Mouse (Mus musculus): ENCODE data around the gene Dusp15. TPM values are rescaled to one million over a fixed set of nuclear protein-coding genes. Genes with fewer than 3 reads are reported as not detected.
A peak's percentile ranks its signal among the peaks of the same experiment; 100 is the strongest.

Gene Dusp15
- polyA plus RNA-seq, 1 experiment: not detected

DNA sequence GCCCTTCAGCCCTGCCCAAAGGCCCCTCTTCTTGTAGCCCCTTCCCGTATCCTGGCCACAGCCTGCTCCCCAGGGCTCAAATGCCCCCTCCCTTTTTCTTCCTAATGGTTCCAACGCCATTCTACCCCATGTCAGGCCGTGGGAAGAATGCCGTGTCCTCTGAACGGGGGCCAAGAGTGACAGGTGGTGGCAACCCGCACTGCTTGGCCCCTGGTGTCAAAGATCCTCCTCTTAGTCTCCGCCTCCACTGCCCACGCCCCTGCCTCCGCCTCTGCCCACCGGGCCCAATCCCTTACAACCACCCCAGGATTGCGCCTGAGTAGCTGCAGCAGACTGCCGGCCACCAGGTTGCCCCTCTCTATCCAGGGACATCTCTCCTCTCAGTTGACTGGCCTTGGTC is 40.5 kb downstream of the Dusp15 start, which contains the start of gene Mylk2:
Gene Mylk2 (plus strand): TSS at position 322 of the 400 bp plus-strand sequence.
- TF ChIP-seq CTCF (IDR thresholded peaks at IDR 0.05; ENCODE audit: low read depth, low read length) (no peak), POLR2A (IDR thresholded peaks at IDR 0.05; ENCODE audit: borderline replicate concordance, low read depth, low read length) (no peak)
- Histone ChIP-seq H3K4me3 (ENCODE audit: insufficient read depth, low read length) (no peak within 1 kb of the TSS), H3K4me1 (ENCODE audit: control insufficient read depth, insufficient read depth, low read length) (peaks cover 17% of the 10 kb centered on the region), H3K27ac (ENCODE audit: insufficient read depth, low read depth, low read length) (no peak within 1 kb of the TSS)

DNA sequence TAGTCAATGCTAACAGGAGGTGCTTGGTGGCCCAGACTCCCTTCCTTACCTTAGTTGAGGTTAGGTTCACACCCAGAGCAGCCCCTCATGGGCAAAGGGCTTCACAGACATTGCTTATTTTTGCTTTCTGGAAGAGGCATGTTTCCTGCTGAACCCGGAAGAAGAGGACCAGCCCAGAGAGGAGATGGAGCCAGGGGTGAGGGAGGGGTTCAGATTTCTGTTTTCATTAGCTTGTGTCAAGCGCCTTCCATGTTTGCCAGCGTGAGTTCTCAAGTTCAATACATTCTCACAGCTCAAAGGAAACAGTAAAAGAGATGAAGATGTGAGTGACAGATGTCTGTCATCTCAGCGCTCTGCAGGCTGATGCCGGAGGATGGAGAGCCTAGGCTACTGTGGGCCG is 41.6 kb downstream of the Dusp15 start:
- TF ChIP-seq POLR2A (IDR thresholded peaks at IDR 0.05; ENCODE audit: borderline replicate concordance, low read depth, low read length) (no peak), CTCF (IDR thresholded peaks at IDR 0.05; ENCODE audit: low read depth, low read length) (no peak)
- H3K27ac ChIP-seq (ENCODE audit: insufficient read depth, low read depth, low read length): no peak overlapping the region
- no peak overlapping the region for H3K4me3 ChIP-seq (ENCODE audit: insufficient read depth, low read length)
- peaks cover 26% of the 10 kb centered on the region for H3K4me1 ChIP-seq (ENCODE audit: control insufficient read depth, insufficient read depth, low read length)

DNA sequence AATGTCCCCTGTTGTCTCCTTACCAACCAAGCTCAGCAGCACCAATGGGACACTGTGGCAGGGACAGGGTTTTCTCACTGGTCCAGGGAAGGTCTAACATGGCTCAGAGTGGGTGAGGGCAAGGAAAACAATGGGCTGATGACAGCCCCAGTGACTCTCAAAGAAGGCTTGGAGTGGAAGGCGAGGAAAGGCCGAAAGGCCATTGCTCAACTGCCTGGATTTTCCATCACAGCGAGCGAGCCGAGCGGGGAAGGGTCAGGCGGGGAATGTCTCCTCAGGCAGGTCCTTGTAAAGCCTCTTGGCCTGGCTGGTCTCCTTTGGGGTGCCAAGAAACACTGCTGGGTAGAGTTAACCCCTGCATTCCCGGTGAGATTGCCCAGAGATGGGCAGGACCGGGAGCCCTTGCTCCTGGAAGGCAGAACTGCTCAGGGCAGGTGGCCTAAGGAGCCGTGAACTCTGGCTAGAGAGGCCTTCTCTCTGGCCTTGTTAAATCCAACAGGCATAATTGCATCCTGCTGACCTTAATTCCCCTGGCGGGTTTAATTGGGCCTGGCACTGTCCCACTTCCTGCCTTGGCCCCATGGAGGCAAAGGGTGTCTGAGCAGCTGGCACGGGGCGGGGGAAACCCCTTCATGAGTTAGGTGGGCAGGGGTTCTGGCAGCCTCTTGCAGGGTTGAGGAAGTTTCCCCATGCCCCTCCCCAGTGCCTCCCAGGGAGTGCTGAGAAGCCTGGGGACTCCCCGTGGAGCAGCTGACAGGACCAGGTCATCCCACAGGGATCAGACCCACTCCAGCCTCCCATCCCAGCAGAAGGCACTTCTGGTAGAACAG is 44.2 kb downstream of the Dusp15 start:
- Histone ChIP-seq H3K27ac (ENCODE audit: insufficient read depth, low read depth, low read length) (no peak overlapping the region), H3K4me1 (ENCODE audit: control insufficient read depth, insufficient read depth, low read length) (peaks cover 44% of the 10 kb centered on the region)
- TF ChIP-seq POLR2A (IDR thresholded peaks at IDR 0.05; ENCODE audit: borderline replicate concordance, low read depth, low read length) (no peak), CTCF (IDR thresholded peaks at IDR 0.05; ENCODE audit: low read depth, low read length) (no peak)

DNA sequence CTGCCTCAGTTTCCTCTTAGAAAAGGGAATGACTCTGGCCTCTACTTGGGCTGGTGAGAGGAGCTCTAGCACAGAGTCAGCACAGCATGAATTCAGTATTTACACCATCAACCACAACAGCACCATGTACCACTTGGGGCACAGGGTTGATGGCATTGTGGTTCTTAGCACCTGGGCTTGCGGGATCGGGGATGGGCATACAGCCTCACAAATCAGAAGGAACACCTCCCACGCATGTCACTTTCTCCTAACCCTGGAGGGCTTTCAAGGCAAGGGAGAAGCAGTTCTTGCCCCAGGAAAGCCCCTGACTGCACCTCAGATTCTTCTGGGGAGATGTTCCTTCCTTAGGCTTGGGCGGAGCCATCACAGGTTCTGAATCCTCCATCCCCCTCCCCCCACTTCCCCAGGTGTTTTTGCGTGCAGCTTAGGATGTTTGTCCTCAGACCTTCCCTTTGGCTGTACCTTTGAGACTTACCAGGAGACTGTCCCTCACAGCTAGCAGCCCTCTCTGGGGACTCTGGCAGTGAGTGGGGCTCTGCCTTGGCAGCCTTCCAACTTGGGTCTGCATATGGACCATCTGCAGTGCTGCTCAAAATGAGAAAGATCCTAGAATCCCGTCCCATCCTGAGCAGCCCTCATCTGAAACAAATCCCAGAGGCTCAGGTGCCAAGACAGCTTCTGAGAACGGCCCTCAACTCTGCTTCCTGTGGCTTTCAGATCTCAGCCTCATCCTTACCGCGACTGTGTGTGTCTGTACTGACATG is 45.0 kb downstream of the Dusp15 start:
- TF ChIP-seq CTCF (IDR thresholded peaks at IDR 0.05; ENCODE audit: low read depth, low read length): no peak
- H3K4me3 ChIP-seq (ENCODE audit: insufficient read depth, low read length): no peak overlapping the region
- H3K27ac ChIP-seq (ENCODE audit: insufficient read depth, low read depth, low read length): no peak overlapping the region
- peaks cover 47% of the 10 kb centered on the region for H3K4me1 ChIP-seq (ENCODE audit: control insufficient read depth, insufficient read depth, low read length)

More for the DNA sequence above, 44.2 kb downstream of the Dusp15 start:
- H3K4me3 ChIP-seq (ENCODE audit: insufficient read depth, low read length): no peak overlapping the region

DNA sequence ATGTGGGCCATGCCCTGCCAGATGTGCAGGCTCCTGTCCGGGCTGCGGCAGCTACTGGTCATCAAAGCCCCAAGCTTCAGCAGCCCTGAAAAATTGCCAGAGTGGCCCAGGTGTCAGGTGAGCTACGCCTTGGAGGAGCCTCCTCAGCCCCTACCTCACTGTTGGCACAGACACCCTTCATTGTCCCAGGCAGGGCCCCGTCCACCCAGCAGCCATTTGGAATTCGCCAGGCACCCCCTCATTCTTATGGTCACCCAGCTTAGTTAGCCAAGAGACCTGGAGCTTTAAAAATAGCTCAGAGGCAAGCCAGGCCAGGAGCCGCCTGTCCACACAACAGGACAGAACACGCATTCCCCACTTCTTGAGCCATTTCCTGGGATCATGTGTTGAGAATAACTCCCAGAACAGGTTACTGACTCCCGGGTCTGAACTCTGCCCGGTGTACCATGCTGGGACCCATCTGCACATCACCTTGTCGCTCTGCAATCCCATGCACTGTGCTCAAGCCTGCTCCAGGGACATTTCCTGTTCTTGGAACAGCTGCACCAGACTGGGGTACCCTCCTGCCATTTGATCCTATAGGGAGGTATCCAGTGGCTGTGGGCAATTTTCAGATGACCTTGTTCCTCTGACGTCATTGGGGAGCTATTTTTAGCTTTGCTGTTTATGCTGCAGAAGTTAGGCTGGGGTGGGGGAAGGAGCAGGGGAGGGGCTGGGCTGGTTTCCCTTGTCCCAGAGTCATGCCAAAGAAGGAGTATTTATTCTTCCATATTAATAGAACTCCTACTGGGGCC is 46.3 kb downstream of the Dusp15 start:
- peaks cover 47% of the 10 kb centered on the region for H3K4me1 ChIP-seq (ENCODE audit: control insufficient read depth, insufficient read depth, low read length)
- H3K27ac ChIP-seq (ENCODE audit: insufficient read depth, low read depth, low read length): peak overlapping the region; percentile 82
- TF ChIP-seq CTCF (IDR thresholded peaks at IDR 0.05; ENCODE audit: low read depth, low read length): no peak
- TF ChIP-seq POLR2A (IDR thresholded peaks at IDR 0.05; ENCODE audit: borderline replicate concordance, low read depth, low read length): no peak
- H3K4me3 ChIP-seq (ENCODE audit: insufficient read depth, low read length): no peak overlapping the region

DNA sequence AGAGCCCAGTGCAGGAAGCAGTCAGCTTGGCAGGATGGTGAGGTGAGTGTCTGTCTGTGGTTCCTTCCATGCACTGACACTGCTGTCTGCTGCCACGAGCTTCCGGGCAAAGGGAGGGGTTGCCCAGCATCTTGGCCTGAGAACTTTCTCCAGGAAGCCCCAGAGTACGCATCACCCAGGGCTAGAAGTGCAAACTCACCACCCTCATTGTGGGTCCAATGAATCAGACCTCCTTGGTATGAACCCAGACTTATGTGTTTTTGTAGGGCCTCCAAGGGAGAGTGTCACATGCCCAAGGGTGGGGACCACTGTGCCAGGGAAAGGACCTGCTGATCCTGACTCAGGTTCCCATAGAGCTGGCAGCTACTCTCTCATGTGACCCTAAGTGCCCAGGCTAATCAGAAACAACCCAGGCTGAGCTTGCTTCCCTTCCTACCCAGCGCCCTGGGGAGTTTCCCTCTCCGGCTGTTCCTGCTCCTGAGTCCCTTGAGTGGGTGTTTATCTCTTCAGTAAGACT is 47.3 kb downstream of the Dusp15 start:
- TF ChIP-seq POLR2A (IDR thresholded peaks at IDR 0.05; ENCODE audit: borderline replicate concordance, low read depth, low read length) (no peak), CTCF (IDR thresholded peaks at IDR 0.05; ENCODE audit: low read depth, low read length) (no peak)
- peak overlapping the region; percentile 82 for H3K27ac ChIP-seq (ENCODE audit: insufficient read depth, low read depth, low read length)
- H3K4me3 ChIP-seq (ENCODE audit: insufficient read depth, low read length): no peak overlapping the region
- H3K4me1 ChIP-seq (ENCODE audit: control insufficient read depth, insufficient read depth, low read length): peaks cover 47% of the 10 kb centered on the region

DNA sequence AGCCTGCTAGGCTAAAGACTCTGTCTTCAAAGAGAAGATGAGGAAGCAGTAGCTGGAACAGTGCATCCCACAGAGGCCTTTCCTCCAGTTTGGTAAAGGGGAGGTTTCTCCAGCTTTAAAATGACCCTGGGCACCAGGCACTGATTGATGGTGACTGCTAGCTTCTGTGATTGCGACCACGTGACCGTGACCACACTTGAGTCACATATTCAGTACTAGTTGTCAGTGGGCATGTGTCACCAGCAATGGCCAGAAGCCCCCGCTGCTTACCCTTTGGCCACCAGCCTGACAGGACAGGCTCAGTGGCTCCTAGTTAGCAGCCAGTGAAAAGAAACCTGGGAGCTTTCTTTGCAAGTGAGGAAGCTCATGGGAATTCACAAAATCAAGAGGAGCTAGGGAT is 47.9 kb downstream of the Dusp15 start:
- Histone ChIP-seq H3K27ac (ENCODE audit: insufficient read depth, low read depth, low read length) (peak overlapping the region; percentile 82), H3K4me3 (ENCODE audit: insufficient read depth, low read length) (no peak overlapping the region), H3K4me1 (ENCODE audit: control insufficient read depth, insufficient read depth, low read length) (peaks cover 47% of the 10 kb centered on the region)
- TF ChIP-seq CTCF (IDR thresholded peaks at IDR 0.05; ENCODE audit: low read depth, low read length): no peak
- TF ChIP-seq POLR2A (IDR thresholded peaks at IDR 0.05; ENCODE audit: borderline replicate concordance, low read depth, low read length): no peak

DNA sequence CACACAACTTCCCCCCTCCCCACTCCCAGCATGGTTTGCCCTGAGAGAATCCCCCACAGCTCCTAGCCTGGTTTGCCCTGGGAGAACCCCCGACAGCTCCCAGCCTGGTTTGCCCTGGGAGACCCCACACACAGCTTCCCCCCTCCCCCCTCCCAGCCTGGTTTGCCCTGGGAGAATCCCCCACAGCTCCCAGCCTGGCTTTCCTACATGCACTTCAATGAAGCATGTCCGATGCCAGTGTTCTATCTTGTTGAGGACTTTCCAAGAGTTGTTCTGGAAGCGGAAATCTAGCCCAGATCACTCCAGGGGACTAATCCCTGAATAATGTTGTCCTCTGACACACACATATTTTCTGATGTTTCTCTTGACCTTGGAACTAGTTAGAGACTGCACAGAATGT is 48.8 kb downstream of the Dusp15 start:
- Histone ChIP-seq H3K4me1 (ENCODE audit: control insufficient read depth, insufficient read depth, low read length) (peaks cover 43% of the 10 kb centered on the region), H3K4me3 (ENCODE audit: insufficient read depth, low read length) (no peak overlapping the region), H3K27ac (ENCODE audit: insufficient read depth, low read depth, low read length) (no peak overlapping the region)
- TF ChIP-seq CTCF (IDR thresholded peaks at IDR 0.05; ENCODE audit: low read depth, low read length) (no peak), POLR2A (IDR thresholded peaks at IDR 0.05; ENCODE audit: borderline replicate concordance, low read depth, low read length) (no peak)

DNA sequence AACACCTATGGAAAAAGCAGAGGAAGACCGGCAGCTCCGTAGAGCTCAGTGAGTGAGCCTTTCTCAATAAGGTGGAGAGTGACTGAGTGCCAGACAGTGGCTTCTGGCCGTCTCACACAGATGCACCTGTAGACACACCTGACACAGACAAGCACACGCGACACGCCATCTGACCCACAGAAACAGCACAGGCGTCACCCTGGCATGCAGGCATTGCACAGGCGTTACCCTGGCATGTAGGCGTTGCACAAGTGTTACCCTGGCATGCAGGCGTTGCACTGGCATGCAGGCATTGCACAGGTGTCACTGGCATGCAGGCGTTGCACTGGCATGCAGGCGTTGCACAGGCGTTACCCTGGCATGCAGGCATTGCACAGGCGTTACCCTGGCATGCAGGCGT is 50.2 kb downstream of the Dusp15 start:
- Histone ChIP-seq H3K4me1 (ENCODE audit: control insufficient read depth, insufficient read depth, low read length) (peaks cover 37% of the 10 kb centered on the region), H3K27ac (ENCODE audit: insufficient read depth, low read depth, low read length) (no peak overlapping the region), H3K4me3 (ENCODE audit: insufficient read depth, low read length) (no peak overlapping the region)
- TF ChIP-seq CTCF (IDR thresholded peaks at IDR 0.05; ENCODE audit: low read depth, low read length) (no peak), POLR2A (IDR thresholded peaks at IDR 0.05; ENCODE audit: borderline replicate concordance, low read depth, low read length) (no peak)
